Mouse (Mus musculus): ENCODE data around the gene Pam. TPM values are rescaled to one million over a fixed set of nuclear protein-coding genes. Genes with fewer than 3 reads are reported as not detected.

Gene Pam
- total RNA-seq, 2 experiments from 2014 or later, result 37.4 to 51.5 TPM

DNA sequence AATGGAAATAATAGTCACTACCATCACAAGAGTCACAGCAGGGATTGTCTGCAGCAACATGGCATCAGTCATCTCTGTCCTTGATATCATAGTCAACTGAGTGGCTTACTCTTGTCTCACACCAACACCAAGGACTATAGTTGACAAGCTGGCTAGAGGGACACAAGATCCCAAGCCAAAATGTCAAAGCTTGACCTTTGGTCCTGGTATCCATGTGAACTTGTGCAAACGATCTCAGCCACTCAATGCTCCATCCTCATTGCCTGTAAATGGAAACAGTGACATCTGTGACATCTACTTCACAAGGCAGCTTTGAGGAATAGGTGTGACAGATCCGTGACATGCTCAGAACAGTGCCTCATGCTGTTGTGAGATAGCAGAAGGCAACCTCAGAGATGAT is 15.0 kb downstream of the Pam start:
- no peak for DNase-seq

DNA sequence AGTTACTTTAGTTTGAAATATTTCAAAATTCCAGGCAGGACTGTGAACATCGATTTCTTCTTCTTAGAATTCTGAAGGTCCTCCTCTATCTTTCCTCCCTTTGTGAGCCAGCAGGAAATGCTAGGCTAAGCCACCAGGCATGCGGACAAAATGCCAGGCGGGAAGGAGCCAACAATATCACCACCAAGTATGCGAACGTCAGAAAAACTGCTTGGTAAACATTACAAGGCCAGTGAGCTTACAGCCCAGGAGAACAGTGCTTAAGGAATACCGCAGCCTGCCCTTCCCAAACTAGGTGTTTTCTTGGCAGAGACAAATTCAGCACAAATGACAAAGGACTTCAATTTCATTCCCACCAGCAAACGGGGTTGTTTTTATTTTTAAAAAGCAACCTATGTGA is 15.8 kb downstream of the Pam start:
- peak; percentile 27 for DNase-seq

DNA sequence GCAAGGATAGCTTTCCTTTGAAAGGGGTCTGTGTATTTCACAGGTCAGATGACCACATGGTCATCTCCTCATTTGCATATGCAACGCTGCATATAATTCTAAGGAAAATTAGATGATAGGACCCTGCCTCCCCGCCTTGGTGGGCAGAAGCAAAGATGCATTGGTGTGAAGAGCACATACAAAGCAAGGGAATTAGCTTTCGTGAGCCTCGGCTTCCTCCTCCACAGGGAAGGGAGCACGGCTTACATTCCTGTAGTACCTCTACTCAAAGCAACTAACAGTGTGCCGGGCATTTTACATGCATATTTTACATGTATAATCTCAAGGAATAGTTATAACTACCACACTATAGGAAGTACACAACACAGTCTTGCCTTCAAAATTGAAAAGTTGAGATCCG is 16.7 kb downstream of the Pam start:
- no peak for DNase-seq

DNA sequence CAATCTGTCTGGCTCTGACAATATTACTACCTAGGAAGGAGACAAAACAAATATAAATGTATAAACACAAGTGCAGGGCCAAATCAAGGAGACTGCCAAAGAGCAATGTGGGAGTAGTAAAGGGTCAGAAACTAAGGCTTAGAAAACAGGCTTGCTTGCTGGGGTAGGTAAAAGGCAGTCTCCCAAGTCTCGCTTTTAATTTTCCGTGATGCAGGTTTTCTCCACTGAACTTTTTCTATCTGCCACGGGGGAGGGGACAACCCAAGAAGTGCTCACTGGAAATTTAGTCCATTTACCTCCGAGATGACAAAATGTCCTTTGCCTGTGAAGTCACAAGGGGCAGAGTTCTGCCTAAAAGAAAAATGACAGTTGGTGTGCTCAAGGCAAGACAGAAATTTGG is 21.6 kb downstream of the Pam start:
- DNase-seq, result no peak

DNA sequence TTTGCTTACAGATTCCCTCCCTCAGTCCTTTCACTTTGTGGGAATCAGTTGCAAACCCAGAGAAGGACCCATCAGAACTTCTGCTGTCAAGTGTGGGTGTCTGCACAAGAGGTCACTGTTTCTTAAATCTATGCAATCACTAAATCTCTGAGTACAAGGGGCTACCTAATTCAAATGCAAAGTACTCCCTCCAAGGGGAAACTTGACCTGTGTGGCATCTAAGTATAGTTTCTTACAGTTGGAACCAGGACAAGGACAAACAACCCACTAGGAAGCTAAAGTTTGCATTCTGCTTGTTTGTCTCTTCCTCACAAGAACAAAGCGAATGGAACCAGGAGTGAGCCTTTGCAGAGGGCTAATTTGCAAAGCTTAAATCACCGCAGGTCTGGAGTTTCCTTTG is 22.3 kb downstream of the Pam start:
- no peak for DNase-seq

DNA sequence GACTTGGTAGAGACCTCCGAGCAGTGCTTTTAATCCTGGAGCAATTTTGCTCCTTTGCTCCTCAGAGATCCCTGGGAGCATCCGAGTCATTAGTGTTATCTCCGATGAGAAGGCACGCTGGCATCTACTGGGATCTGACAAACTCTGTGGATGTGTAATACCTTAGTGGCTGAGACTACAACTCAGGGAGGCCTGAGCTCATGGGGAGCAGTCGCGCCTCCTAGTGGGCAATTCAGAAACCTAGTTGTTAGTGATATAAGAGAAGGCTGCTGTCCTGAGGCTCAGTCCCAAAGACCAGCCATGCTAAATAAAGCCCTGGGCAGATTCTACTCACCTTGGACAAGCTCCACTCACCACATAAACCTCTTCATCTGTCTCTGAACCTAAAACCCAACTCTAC is 23.4 kb downstream of the Pam start:
- no peak for DNase-seq

DNA sequence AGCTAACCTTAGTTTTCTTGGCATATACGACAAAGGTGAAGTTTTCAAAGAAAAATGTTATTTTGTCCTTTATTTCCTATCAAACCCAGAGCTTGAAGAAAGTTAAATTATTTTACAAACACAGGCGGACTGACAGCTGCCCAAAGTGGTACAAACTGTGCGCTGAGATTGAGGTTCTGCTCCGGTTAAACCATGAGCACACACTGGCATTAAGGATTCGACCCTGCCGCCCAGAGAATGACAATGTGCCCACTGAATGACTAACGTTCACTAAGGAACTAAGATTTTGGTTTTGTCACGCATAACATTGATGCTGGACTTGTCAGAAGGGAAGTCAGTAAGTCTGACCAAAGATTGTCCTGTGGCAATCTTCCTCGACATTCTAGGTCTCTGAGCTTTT is 24.0 kb downstream of the Pam start:
- no peak for DNase-seq

DNA sequence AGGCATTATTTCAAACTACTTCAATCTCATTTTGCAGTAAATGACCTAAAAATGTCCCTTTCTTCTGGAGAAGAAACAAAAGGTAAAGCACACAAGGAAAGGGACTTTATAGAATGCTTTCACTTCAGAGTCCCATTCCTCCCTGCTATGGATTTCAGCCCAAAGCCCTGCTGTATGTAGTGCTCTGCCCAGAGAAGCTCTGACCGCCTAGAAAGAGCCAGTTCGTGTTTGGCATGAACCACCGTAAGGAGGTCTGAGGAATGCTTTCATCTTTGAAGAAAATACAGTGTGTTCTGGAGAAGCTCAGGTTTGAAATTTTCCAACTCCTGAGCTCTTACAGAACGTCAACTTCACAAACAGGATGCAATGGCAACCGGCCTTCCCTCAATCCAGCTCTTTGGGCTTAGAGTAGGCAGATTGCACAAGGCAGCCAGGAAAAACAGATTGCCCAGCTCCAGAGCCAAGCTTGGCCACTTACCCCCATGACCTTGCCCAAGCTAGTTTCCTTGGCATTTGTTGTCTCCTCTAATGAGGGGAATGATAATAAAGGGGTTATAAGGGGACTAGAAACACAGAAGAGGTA is 24.6 kb downstream of the Pam start:
- peak; percentile 25 for DNase-seq

DNA sequence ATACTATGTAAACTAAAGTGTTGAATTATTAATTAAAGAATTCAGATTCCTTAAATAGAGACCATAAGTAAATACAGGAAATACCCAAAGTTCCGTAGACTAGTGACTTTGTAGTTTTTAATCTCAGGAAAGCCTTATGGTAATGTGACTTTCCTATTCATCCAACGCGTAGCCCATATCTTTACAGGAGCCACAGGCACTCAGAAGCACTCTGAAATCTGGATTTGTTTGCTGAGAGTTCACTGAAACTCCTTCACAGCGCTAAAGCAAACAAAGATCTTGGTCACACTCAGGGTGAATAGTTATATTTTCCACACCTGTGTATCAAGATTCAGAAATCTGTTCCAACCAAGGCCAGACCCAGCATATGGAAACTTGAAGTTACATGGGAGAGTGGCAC is 27.3 kb downstream of the Pam start:
- DNase-seq, result no peak

DNA sequence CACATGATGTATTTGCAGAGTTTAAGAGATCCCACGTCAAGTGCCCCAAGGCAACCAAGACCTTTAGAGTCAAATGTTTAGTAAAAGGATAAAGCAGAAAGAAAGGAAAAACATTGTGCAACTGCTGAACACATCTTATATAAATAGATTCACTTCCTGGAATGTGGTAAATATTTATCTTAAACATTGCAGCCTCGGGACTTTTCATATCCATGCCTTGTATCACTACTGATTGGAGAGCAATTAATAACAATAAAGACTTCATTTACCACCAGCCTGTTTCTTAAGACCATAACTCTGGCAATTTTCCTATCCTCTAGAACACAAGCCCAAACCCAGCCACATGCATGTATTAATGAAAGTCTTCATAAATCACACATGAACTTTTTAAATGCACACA is 33.4 kb downstream of the Pam start:
- DNase-seq, result no peak

DNA sequence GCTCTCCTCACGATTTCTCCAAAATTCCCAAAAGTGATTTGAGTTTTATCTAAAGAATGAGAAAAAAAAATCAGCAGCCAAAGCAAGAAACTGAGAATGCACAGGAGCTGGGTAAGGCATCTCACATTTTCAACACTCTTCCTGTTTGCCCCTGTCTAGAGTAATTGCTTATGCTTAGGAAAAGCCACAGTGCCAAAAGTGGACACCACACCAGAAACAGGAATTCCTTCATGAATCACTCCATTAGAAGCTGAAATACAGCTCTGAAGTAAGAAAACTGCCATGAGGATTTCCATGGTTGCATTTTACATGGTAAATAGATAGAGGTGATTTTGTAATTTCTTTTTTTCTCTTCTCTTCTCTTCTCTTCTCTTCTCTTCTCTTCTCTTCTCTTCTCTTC is 36.0 kb downstream of the Pam start:
- no peak for DNase-seq

DNA sequence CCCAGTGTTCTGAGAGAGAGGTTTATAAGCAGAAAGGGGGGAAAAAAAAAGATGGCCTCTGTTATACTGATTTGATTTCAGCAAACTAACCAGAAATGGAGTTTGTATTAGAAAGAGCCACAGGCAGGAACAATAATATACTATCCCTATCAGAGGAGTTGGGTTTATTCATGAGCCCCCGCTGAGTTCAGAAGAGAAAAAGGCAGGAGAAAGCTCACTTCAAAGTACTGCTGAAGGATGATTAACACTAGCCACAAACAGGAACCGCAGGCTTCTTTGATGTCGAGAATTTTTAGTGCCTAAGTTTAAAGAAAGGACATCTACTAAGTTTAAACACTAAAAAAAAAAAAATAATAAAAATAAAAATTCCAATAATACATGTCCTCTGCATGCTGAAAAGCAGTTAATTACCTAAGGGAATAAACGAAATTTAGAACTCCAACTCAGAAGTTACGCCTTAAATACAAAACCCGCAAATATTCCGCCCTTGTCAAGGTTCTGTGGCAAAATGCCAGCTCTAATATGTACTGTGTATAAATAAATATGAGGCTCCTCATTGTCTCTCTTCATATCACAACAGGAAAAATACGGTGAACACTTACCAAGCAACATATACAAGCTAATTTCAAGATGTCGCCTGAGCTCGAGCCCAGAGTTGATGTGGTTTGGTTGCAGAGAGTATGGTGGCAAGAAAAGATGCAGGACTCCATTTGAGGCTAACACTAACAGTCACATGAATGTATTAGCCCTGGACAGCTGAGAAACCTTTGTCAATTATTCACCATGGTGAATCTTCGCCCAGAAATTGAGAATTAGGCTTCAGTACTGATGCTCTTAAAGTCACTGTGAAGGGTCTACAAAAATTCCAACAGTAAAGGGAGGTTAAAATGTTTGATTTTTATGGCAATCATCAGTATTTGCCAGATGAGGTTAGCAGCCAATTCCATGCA is 38.2 kb downstream of the Pam start:
- no peak for DNase-seq

DNA sequence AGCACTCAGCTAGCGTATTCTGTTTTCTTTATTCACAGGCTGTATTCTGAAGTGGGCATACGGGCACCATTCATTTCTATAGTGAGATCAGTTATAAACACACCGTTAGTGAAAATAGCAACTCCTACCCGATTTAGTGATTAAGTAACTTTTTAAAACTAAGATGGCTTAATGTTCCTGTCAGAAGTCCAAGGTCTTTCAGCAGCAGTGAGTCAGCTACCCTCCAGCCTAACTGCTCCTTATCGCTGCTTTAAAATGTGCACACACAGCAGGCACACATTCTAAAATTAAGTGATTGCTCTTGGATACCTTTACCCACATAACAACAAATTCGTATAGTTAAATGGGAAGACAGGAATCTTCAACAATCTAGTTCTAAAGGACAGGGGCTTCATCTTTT is 39.2 kb downstream of the Pam start:
- no peak for DNase-seq

DNA sequence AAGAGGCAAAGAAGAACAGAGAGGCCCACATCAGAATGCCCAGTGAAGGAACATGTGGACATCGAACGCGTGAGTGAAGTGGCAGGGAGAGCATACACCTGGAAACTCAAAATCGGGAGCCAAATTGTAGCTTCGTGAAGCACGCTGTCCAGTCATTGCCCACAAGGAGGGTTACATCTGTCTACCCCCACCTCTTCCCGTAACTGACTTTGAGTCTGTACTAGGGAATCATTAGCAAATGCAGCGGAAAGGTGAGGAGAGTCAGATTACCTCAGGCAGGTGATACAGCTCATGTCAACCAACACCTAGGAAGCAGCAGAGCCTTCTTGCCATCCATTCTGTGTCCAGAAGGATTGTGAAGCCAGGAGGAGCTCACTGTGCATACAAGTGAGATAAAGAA is 39.9 kb downstream of the Pam start:
- no peak for DNase-seq

DNA sequence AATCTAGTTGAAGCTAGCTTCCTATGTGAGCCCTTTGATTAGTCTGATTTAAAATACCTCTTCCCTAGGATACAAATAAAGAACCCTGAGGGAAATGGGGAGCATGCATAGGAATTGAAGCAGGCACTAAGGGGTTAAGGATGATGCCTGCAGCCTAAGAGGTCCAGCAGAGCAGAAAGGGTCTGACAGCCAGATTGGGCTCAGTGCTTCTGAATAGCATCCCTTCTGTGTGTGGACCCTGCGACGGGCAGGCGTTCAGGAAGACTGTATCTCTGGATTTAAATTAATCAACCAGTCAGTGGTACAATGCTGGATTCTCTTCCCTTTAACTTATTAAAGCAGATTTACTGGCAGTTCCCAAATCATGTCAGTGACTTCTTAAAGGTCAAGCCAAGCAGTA is 41.5 kb downstream of the Pam start:
- no peak for DNase-seq

DNA sequence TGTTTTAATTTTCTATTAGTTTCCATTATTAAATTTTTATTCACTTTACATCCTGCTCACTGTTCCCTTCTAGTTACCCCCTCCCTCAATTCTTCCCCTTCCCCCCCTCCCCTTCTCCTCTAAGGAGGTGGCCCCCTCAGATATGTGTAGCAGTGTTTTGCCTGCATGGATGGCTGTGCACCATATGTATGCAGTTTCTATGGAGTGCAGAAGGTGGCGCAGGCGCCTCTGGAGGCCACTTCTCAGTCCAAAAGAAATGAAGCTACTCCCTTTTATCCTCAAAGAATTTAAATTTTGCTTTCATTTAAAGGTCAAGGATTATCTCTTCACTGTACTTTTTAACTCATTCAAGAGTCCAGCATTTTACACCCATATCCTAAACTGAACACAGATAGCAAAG is 42.0 kb downstream of the Pam start:
- no peak for DNase-seq

DNA sequence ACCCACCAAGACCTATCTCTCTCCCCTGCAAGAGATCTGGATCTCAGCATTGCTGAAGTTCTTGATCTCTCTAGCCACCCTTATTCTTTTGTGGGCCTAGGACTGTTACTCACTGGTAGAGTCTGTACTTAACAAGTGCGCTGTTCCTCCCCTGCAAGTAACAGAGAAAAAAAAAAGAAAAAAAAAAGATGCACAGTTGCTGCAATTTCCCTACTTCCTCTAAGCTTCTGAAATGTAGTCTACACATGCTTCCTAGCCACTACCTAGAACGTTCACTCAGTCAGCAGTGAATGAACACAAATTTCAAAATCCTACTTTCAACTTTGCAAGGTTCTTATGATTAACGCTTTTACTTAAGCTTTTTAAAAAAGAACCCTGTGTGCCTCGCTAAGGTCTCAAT is 42.7 kb downstream of the Pam start:
- DNase-seq, result no peak

DNA sequence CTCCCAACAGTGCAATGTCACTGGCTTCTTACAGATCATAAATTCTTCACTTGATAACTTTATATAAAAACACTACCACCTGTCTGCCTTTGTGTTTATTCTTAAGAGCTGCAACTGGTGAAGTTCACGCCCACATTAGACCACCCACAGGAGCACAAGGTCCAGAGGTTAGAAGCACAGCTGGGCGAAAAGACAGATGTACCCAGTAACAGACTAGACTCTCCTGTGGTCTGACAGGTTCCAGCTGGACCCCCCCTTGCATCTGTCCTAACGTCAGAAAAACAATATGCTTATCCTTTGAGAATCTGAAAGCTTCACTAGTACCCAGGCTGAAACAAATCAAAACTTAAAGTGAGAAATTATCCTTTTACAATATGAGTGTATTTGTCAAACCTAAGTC is 44.4 kb downstream of the Pam start:
- no peak for DNase-seq

DNA sequence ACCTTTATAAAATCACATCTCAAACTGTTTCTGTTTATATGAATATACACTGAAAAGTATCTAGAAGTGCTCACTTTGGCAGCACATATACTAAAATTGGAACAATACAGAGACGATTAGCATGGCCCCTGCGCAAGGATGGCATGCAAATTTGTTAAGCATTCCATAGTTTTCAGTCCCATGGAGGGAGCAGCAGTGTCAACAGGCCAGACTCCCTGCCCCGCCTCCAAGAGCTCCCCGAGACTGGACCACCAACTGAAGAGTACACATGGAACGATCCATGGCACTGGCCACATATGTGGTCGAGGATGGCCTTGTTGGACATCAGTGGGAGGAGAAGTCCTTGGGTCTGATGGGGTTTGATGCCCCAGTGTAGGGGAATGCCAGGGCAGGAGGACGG is 45.7 kb downstream of the Pam start:
- no peak for DNase-seq

DNA sequence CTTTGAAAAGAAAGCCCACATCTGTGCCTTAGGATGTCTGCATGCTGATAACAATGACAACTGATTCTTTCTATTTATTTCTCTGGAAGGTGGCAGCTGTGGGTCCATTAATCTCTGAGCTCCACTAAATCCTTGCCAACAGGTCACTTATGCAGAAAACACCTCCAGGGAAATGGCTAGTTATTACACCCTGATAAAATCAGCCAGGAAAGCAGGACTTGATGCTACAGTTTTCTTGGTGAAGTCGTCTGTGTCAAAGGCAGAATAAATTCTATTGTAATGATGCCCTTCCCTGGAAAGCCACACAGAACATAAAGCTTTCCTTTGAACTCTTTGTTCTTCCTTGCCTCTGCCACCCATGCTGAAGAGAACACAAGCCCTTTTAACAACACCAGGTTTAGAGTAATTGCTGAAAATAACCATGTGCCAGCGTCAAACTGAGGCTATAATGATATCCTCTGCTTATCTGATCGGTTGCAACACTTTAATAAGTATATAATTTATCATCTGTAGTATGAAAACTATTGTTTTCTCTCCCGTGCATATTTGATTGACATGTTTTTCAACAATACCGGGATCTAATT is 47.1 kb downstream of the Pam start:
- no peak for DNase-seq

DNA sequence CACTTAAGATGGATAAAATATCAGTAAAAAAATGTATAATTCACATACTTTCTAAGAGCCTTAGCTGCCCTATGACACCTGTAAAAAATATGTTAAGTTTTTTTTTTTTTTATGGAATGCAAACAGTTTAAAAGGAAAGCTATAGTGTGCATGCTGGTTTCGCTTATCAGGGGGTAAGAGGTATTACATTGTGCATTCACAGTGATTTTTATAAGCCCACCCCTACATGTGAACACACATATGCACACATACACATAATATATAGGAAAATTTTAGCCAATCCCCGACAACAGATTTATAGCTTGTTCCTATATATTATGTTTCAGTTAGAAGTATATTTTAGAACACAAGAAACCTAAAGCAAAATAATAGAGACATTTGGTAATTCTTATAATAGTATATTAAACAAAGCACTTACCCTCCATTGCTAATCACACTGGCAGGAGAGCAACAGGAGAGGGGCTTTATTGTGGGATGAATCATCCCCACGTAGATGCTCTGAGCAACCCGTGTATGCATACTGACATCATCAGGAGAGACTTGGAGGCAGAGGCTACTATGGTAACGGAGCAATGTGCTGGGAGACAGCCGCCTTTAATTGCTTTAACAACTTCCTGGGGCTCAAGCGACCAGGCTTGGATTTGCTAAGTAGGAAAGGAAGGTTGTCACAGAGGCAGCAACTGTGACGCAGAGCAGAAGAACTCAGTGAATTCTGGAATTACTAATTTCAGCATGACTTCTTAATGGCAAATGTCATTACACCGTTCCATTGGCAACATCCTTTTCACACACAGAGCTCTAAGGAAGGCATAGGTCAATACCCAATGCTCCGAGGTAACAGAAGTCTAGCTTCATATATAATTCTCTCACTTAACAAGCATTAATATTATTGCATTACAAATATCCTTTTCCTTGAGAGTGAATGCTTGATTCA is 47.9 kb downstream of the Pam start:
- no peak for DNase-seq

DNA sequence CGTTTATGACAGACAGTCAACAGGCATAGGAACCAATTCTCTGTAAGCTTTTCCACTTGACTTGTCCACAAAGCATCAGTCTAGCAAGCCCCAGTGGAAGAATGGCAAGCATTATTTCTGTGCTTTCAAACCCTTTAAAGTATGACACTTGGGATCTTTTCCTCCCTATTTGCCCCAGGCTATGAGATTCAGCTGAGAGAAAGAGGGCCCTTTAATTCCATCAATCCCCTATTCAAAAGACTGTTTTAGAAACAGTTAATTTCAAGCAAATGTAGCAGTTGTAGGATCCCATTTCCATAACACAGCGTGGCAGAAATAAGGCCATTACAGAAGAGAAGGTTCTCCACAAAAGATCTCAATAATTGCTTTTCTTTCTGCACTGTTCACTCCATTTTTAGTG is 53.0 kb downstream of the Pam start:
- no peak for DNase-seq

DNA sequence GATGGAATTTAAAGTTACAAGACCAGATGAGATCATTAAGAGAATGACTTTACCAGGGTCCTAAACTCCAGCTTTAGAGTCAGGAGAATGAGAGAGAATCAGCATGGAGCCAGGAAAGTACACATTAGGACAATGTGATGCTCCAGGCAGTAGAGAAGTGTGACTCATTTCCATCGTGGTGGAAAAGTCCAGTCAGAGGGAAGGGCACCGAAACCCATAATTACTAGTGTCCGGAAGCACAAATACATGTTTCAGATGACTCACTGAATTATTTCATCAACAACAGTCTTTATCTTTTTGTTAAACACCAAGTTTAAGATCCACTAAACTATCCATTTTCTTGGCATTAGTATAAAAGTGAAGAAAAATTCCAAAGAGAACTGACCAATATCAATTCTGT is 57.2 kb downstream of the Pam start:
- DNase-seq, result no peak

All from gastrocnemius, postnatal 25 days (tissue).